Mouse (Mus musculus): Measurements from ENCODE around the gene Hcfc1r1. TPM values are rescaled to one million over a fixed set of nuclear protein-coding genes. Genes with fewer than 3 reads are reported as not detected.

Hcfc1r1 gene
- 3.5 TPM for polyA plus RNA-seq (2014; fragmentation: Illumina TruSeq; extraction: RNeasy Lipid Tissue Mini Kit (QIAGEN cat#74804); ENCODE audit: low read depth, low replicate concordance)

GRCm38 (mm10) chr17:23673424-23674073, at the start of gene Hcfc1r1, which contains the start of gene Thoc6:
TSS of gene Hcfc1r1 (plus strand) at chr17:23673596.
TSS of gene Thoc6 (minus strand) at chr17:23673882.

GRCm38 (mm10) chr17:23644613-23645495, 28.5 kb upstream of the Hcfc1r1 start, which contains the start of gene Mmp25:
TSS of gene Mmp25 (minus strand) at chr17:23645277.

GRCm38 (mm10) chr17:23660117-23660875, 13.1 kb upstream of the Hcfc1r1 start, which contains the start of gene Bicdl2:
TSS of gene Bicdl2 (plus strand) at chr17:23660506.

GRCm38 (mm10) chr17:23677236-23677679, 3.9 kb downstream of the Hcfc1r1 start, which contains the start of gene Tnfrsf12a:
TSS of gene Tnfrsf12a (minus strand) at chr17:23677468.

GRCm38 (mm10) chr17:23679127-23679835, 5.9 kb downstream of the Hcfc1r1 start, which contains the start of gene Cldn6:
TSS of gene Cldn6 (plus strand) at chr17:23679249.

GRCm38 (mm10) chr17:23683856-23684672, 10.7 kb downstream of the Hcfc1r1 start, which contains the start of gene Cldn9:
TSS of gene Cldn9 (minus strand) at chr17:23684026.

GRCm38 (mm10) chr17:23722376-23723125, 49.2 kb downstream of the Hcfc1r1 start, which contains the start of gene 1520401A03Rik:
TSS of gene 1520401A03Rik (minus strand) at chr17:23722783.

Other genes starting within 250 kb of the Hcfc1r1 start
- gene Vmn2r117, start 193.9 kb upstream of the Hcfc1r1 start, polyA plus RNA-seq (2014; fragmentation: Illumina TruSeq; extraction: RNeasy Lipid Tissue Mini Kit (QIAGEN cat#74804); ENCODE audit: low read depth, low replicate concordance), result not detected
- gene Zfp213, start 109.4 kb upstream of the Hcfc1r1 start, polyA plus RNA-seq (2014; fragmentation: Illumina TruSeq; extraction: RNeasy Lipid Tissue Mini Kit (QIAGEN cat#74804); ENCODE audit: low read depth, low replicate concordance), result 0.14 TPM
- 2.5 TPM for gene Zfp13, start 74.1 kb upstream of the Hcfc1r1 start, polyA plus RNA-seq (2014; fragmentation: Illumina TruSeq; extraction: RNeasy Lipid Tissue Mini Kit (QIAGEN cat#74804); ENCODE audit: low read depth, low replicate concordance)
- gene Zscan10, start 72.7 kb upstream of the Hcfc1r1 start, polyA plus RNA-seq (2014; fragmentation: Illumina TruSeq; extraction: RNeasy Lipid Tissue Mini Kit (QIAGEN cat#74804); ENCODE audit: low read depth, low replicate concordance), result 0.41 TPM
- 0.14 TPM for gene Mmp25, start 28.3 kb upstream of the Hcfc1r1 start, polyA plus RNA-seq (2014; fragmentation: Illumina TruSeq; extraction: RNeasy Lipid Tissue Mini Kit (QIAGEN cat#74804); ENCODE audit: low read depth, low replicate concordance)
- gene Bicdl2, start 13.1 kb upstream of the Hcfc1r1 start, polyA plus RNA-seq (2014; fragmentation: Illumina TruSeq; extraction: RNeasy Lipid Tissue Mini Kit (QIAGEN cat#74804); ENCODE audit: low read depth, low replicate concordance), result not detected
- gene Thoc6, start 286 bp downstream of the Hcfc1r1 start, polyA plus RNA-seq (2014; fragmentation: Illumina TruSeq; extraction: RNeasy Lipid Tissue Mini Kit (QIAGEN cat#74804); ENCODE audit: low read depth, low replicate concordance), result 1.3 TPM
- gene Tnfrsf12a, start 3.9 kb downstream of the Hcfc1r1 start, polyA plus RNA-seq (2014; fragmentation: Illumina TruSeq; extraction: RNeasy Lipid Tissue Mini Kit (QIAGEN cat#74804); ENCODE audit: low read depth, low replicate concordance), result not detected
- gene Cldn6, start 5.7 kb downstream of the Hcfc1r1 start, polyA plus RNA-seq (2014; fragmentation: Illumina TruSeq; extraction: RNeasy Lipid Tissue Mini Kit (QIAGEN cat#74804); ENCODE audit: low read depth, low replicate concordance), result not detected
- gene Cldn9, start 10.4 kb downstream of the Hcfc1r1 start, polyA plus RNA-seq (2014; fragmentation: Illumina TruSeq; extraction: RNeasy Lipid Tissue Mini Kit (QIAGEN cat#74804); ENCODE audit: low read depth, low replicate concordance), result not detected
- 0.87 TPM for gene 1520401A03Rik, start 49.2 kb downstream of the Hcfc1r1 start, polyA plus RNA-seq (2014; fragmentation: Illumina TruSeq; extraction: RNeasy Lipid Tissue Mini Kit (QIAGEN cat#74804); ENCODE audit: low read depth, low replicate concordance)
- gene Pkmyt1, start 52.7 kb downstream of the Hcfc1r1 start, polyA plus RNA-seq (2014; fragmentation: Illumina TruSeq; extraction: RNeasy Lipid Tissue Mini Kit (QIAGEN cat#74804); ENCODE audit: low read depth, low replicate concordance), result 1.9 TPM
- not detected for gene Paqr4, start 67.3 kb downstream of the Hcfc1r1 start, polyA plus RNA-seq (2014; fragmentation: Illumina TruSeq; extraction: RNeasy Lipid Tissue Mini Kit (QIAGEN cat#74804); ENCODE audit: low read depth, low replicate concordance)
- not detected for gene Kremen2, start 72.2 kb downstream of the Hcfc1r1 start, polyA plus RNA-seq (2014; fragmentation: Illumina TruSeq; extraction: RNeasy Lipid Tissue Mini Kit (QIAGEN cat#74804); ENCODE audit: low read depth, low replicate concordance)
- gene Flywch1, start 98.0 kb downstream of the Hcfc1r1 start, polyA plus RNA-seq (2014; fragmentation: Illumina TruSeq; extraction: RNeasy Lipid Tissue Mini Kit (QIAGEN cat#74804); ENCODE audit: low read depth, low replicate concordance), result 7.3 TPM
- 1.9 TPM for gene Flywch2, start 112.5 kb downstream of the Hcfc1r1 start, polyA plus RNA-seq (2014; fragmentation: Illumina TruSeq; extraction: RNeasy Lipid Tissue Mini Kit (QIAGEN cat#74804); ENCODE audit: low read depth, low replicate concordance)
- 89.6 TPM for gene Srrm2, start 116.9 kb downstream of the Hcfc1r1 start, polyA plus RNA-seq (2014; fragmentation: Illumina TruSeq; extraction: RNeasy Lipid Tissue Mini Kit (QIAGEN cat#74804); ENCODE audit: low read depth, low replicate concordance)
- gene Elob, start 155.5 kb downstream of the Hcfc1r1 start, polyA plus RNA-seq (2014; fragmentation: Illumina TruSeq; extraction: RNeasy Lipid Tissue Mini Kit (QIAGEN cat#74804); ENCODE audit: low read depth, low replicate concordance), result 40.8 TPM
- gene Prss33, start 162.5 kb downstream of the Hcfc1r1 start, polyA plus RNA-seq (2014; fragmentation: Illumina TruSeq; extraction: RNeasy Lipid Tissue Mini Kit (QIAGEN cat#74804); ENCODE audit: low read depth, low replicate concordance), result not detected
- not detected for gene Prss32, start 170.3 kb downstream of the Hcfc1r1 start, polyA plus RNA-seq (2014; fragmentation: Illumina TruSeq; extraction: RNeasy Lipid Tissue Mini Kit (QIAGEN cat#74804); ENCODE audit: low read depth, low replicate concordance)
- gene Prss41, start 170.6 kb downstream of the Hcfc1r1 start, polyA plus RNA-seq (2014; fragmentation: Illumina TruSeq; extraction: RNeasy Lipid Tissue Mini Kit (QIAGEN cat#74804); ENCODE audit: low read depth, low replicate concordance), result 2.3 TPM
- gene Prss21, start 194.5 kb downstream of the Hcfc1r1 start, polyA plus RNA-seq (2014; fragmentation: Illumina TruSeq; extraction: RNeasy Lipid Tissue Mini Kit (QIAGEN cat#74804); ENCODE audit: low read depth, low replicate concordance), result 34.8 TPM
- gene Dcpp1, start 207.3 kb downstream of the Hcfc1r1 start, polyA plus RNA-seq (2014; fragmentation: Illumina TruSeq; extraction: RNeasy Lipid Tissue Mini Kit (QIAGEN cat#74804); ENCODE audit: low read depth, low replicate concordance), result not detected
- gene Dcpp2, start 207.3 kb downstream of the Hcfc1r1 start, polyA plus RNA-seq (2014; fragmentation: Illumina TruSeq; extraction: RNeasy Lipid Tissue Mini Kit (QIAGEN cat#74804); ENCODE audit: low read depth, low replicate concordance), result not detected
- gene Dcpp3, start 243.9 kb downstream of the Hcfc1r1 start, polyA plus RNA-seq (2014; fragmentation: Illumina TruSeq; extraction: RNeasy Lipid Tissue Mini Kit (QIAGEN cat#74804); ENCODE audit: low read depth, low replicate concordance), result not detected

All from testis, adult 10 weeks (tissue).